Mouse (Mus musculus) lung, adult 2 months (tissue): ENCODE results near the gene Cmtm2a.

ENCODE experiments used
- CTCF ChIP-seq: fragments of 200-500 bp; IDR thresholded peaks from 2 replicates; pipeline ENCODE4 v1.5.1; 2011; ENCODE audit warnings: mild to moderate bottlenecking, low read length, control low read depth; ENCODE audit not compliant: insufficient read depth
- POLR2A ChIP-seq: fragments of 200-500 bp; IDR thresholded peaks from 2 replicates; pipeline ENCODE4 v1.6.1; 2011; ENCODE audit warnings: low read depth, mild to moderate bottlenecking, control low read depth, low read length, borderline replicate concordance; ENCODE audit errors: extremely low read depth

- TF ChIP-seq POLR2A (no peak), CTCF (no peak)
Observed at GRCm38 (mm10) chr8:104333786-104334185, 40.8 kb upstream of the Cmtm2a start.
